Mouse (Mus musculus) cortical plate, adult 2 months (tissue): Measurements from ENCODE around the gene Tmem91.

Experiments used
- CTCF ChIP-seq: fragments of 200-500 bp; IDR thresholded peaks from 2 replicates; pipeline ENCODE4 v1.5.1; 2011; ENCODE audit warnings: mild to moderate bottlenecking, control low read depth, low read length; ENCODE audit not compliant: insufficient read depth; ENCODE audit errors: extremely low read depth
- POLR2A ChIP-seq: fragments of 200-500 bp; IDR thresholded peaks from 2 replicates; pipeline ENCODE4 v1.6.1; 2011; ENCODE audit warnings: mild to moderate bottlenecking, low read length, control low read depth; ENCODE audit not compliant: insufficient read depth; ENCODE audit errors: extremely low read depth

GRCm38 (mm10) chr7:25669631-25670030, 5.3 kb downstream of the Tmem91 start:
- no peak for TF ChIP-seq CTCF
- no peak for TF ChIP-seq POLR2A
